Mouse (Mus musculus) ZHBTc4 (cell line): ENCODE results near the gene Padi1.

Source experiments
- DNase-seq: peaks from one replicate; pipeline ENCODE4 v3.0.0-alpha.2; 2011; ENCODE audit warnings: low read depth, low spot score

The Padi1 gene

DNA sequence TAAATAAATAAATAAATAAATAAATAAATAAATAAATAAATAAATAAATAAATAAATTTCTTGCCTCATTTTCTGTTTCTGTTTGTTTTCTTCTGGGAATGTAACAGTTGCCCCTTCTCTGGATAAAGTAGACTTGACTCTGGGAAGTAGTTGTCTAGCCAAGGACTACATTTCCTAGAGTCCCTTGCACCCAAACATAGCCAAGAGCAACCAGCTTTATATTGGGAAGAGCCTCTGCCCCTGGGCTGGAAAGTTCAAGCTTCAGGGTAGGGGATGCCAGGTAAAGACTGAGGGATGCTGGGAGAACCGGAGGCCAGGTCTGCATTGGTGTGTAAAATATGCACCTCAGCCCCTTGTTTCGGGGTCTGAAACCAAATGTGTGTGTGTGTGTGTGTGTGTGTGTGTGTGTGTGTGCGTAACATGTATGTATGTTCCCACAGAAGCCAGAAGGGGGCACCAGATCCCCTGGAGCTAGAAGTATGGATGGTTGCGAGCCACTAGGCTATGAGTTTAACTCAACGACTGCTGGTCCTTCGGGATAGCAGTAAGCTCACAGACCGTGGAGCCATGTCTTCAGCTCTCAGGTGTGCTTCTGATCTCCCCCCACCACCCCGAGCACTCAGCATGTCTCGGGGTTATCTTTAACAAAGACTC lies 61.2 kb downstream of the Padi1 start:
- peak; percentile 70 for DNase-seq

GRCm38 (mm10) chr4:140782821-140783220 lies 62.8 kb downstream of the Padi1 start:
- DNase-seq: no peak

GRCm38 (mm10) chr4:140780507-140780906 lies 65.1 kb downstream of the Padi1 start:
- no peak for DNase-seq

GRCm38 (mm10) chr4:140779803-140780397 lies 65.7 kb downstream of the Padi1 start:
- DNase-seq: no peak

DNA sequence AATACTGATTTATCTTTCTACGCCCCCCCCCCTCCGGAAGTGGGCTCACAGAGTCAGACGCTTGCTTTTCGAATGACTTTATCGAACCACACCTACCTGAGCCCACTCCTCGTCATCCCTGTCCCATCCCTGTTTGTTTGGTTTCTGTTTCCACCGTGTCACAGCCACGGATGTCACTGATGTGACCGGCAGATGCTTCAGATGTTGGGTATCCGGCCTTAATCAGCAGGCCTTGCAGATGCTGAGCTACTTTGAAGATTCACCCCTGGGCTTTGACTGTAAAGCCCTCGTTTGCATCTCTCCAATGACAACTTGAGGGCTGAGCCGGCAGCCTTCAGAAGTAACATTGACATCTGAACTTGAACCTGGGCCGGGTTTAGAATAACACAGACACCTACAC lies 69.0 kb downstream of the Padi1 start:
- DNase-seq: no peak

GRCm38 (mm10) chr4:140775876-140776275 lies 69.7 kb downstream of the Padi1 start:
- DNase-seq: no peak

GRCm38 (mm10) chr4:140774893-140775292 lies 70.7 kb downstream of the Padi1 start:
- no peak for DNase-seq

DNA sequence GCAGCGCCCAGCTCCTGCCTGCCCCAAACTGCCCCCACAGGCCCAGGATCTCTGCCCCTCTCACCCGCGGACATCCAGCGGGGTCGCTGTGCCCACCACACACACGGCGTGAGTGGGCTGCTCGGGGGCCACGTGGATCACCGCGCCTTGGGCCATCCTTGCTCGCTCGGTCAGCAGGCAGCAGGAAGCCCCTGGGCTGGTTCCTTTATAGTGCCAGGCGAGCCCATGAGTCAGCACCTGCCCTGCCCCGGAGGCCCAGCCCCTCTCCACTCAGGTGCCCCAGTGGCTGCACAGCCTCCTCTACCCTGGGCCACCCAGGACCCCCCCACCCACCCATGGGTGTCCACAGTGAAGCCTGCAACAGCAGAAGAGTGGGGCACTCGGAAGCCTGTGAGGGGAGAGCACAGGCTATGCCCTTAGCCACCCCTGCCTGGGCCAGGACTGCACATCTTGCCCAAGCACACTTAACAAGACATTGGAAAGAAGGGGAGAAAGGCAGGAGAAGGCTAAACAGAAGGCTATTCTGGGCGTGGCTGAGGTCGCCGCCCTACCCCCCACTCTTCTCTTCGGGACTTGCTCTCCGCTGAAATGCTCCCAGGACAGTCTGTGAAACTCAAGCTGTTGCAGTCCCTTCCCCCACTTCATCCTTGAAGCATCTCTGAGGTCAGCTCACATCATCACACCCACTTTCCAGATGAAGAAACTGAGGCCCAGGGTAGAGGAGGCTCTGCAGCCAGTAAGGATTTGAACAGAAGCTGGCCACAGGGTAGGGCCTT lies 71.4 kb downstream of the Padi1 start, which contains the start of gene Padi4:
Gene Padi4 (minus strand): TSS at position 212 of the 776 bp plus-strand sequence.
- DNase-seq: peak; percentile 79

DNA sequence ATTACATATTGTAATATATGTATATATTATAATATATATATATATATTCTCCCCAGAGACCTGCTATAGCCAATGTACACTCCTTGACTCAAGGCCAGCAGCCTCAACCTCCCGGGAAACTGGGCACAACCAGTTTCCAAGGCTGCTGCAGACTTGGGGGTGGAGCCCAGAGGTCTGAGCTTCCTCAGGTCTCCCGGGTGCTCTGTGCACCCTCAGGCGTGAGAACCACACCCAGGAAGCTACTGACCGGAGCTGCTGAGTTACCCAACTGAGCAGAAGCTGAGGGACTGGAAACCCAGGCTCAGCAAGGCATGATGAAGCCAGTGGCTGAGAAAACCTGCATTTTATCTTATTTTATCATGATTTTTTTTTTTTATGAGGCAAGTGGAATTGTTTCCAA lies 74.5 kb downstream of the Padi1 start:
- peak; percentile 66 for DNase-seq

DNA sequence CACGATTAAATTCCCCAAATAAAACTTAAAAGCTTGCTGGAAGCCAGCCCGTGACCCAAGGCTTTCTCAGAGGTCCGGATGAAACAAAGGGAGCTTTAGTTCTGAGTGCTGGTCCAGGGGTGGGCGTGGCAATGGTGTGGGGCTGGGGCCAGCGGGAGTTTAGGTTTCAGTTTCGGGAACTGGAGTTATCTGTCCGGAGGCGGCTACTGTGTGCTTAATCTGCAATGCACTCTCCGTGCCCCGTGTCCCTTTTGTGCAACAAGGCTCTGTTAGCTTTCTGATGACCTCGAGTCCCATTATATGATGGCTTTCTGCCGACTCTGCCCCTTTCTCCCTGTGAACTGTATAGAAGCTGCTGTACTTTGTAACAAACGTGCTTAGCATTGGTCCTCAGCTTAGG lies 75.1 kb downstream of the Padi1 start:
- DNase-seq: peak; percentile 51

DNA sequence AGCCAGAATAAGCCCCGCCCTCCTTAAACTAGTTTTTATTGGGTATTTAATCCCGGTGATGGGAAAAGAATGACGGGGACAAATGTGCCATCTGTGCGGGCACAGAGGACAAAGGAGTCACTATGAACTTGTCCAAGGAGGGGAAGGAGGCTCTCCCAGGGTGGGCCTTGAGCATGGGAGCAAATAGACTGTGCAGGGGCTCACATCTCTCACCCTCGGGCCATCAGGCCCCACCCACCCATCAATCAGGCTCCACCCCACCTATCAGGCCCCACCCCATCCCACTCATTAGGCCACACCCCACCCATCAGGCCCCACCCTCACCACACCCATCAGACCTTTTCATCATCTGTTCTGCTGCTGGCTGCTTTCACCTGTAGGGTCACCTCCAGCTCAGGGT lies 76.6 kb downstream of the Padi1 start:
- DNase-seq: peak; percentile 66

DNA sequence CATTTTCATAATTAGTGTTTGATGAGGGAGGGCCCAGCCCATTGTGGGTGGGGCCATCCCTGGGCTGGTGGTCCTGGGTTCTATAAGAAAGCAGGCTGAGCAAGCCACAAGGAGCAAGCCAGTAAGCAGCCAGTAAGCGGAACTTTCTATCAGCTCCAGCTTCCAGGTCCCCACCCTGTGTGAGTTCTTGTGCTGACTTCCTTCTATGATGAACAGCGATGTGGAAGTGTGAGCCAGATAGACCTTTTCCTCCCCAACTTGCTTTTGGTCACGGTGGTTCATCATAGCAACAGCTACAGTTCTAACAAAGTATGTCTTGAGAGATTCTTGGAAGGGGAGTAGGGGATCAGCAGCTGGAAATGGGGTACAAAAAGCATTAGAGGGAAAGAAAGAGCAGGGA lies 79.6 kb downstream of the Padi1 start:
- no peak for DNase-seq

DNA sequence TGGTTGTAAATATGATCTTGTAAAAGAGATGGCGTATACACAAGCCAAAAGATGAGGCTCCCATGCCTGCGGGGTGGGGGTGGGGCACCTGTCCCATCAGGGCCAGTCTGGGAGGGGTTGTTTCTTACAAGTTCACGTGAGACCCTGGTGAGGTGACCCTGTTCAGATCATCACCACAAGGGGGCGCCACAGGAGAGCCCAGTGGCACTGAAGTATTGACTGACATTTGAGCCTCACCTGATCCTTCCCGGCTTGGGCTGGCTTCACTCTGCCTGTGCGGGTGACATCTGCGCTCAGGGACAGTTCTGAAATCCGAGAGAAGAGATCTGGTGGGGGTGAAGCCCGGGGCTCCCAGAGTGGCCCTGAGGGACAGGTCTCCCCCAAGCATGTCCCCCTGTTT lies 82.4 kb downstream of the Padi1 start:
- DNase-seq: peak; percentile 90
